Mouse (Mus musculus) limb, embryonic 14.5 days (tissue): Measurements from ENCODE around the gene Slc35e3. TPM values are rescaled to one million over a fixed set of nuclear protein-coding genes. Genes with fewer than 3 reads are reported as not detected.

Experiments
- ATAC-seq: fragments of 200-750 bp; cut with Nextera tagmentation; 2 replicates; pipeline ENCODE4 v1.8.0; 2017; ENCODE audit warnings: low read depth, moderate number of reproducible peaks, moderate TSS enrichment; ENCODE audit not compliant: low FRiP score
- DNase-seq: peaks from one replicate; pipeline ENCODE4 v3.0.0-alpha.2; 2015; ENCODE audit warnings: low spot score
- H3K27ac ChIP-seq: fragments of 300-500 bp; sonication (generic); replicated peaks from 2 replicates; pipeline ENCODE4 v1.5.1; 2014; ENCODE audit warnings: low read depth, mild to moderate bottlenecking, low read length, moderate library complexity, mixed read lengths
- H3K27me3 ChIP-seq: fragments of 300-500 bp; sonication (generic); 2 replicates; pipeline ENCODE4 v1.6.1; 2014; ENCODE audit warnings: low read length, mixed read lengths; ENCODE audit not compliant: control insufficient read depth, insufficient read depth
- H3K36me3 ChIP-seq: fragments of 300-500 bp; sonication (generic); 2 replicates; pipeline ENCODE4 v1.6.1; 2014; ENCODE audit warnings: mild to moderate bottlenecking, low read length, moderate library complexity, mixed read lengths; ENCODE audit not compliant: control insufficient read depth, insufficient read depth
- H3K4me1 ChIP-seq: fragments of 300-500 bp; sonication (generic); 2 replicates; pipeline ENCODE4 v1.6.1; 2014; ENCODE audit warnings: antibody characterized with exemption, low read length, mixed read lengths; ENCODE audit not compliant: control insufficient read depth, insufficient read depth
- H3K4me2 ChIP-seq: fragments of 300-500 bp; sonication (generic); replicated peaks from 2 replicates; pipeline ENCODE4 v1.6.1; 2014; ENCODE audit warnings: low read depth, mild to moderate bottlenecking, low read length, moderate library complexity; ENCODE audit not compliant: severe bottlenecking
- H3K4me3 ChIP-seq: fragments of 300-500 bp; sonication (generic); replicated peaks from 2 replicates; pipeline ENCODE4 v1.5.1; 2014; ENCODE audit warnings: low read length
- H3K9ac ChIP-seq: fragments of 300-500 bp; sonication (generic); 2 replicates; pipeline ENCODE4 v1.6.1; 2014; ENCODE audit warnings: mild to moderate bottlenecking, low read depth, low read length, moderate library complexity; ENCODE audit not compliant: severe bottlenecking
- H3K9me3 ChIP-seq: fragments of 300-500 bp; sonication (generic); 2 replicates; pipeline ENCODE4 v1.6.1; 2016; ENCODE audit warnings: low read length; ENCODE audit not compliant: control insufficient read depth
- POLR2A ChIP-seq: fragments of 200-500 bp; IDR thresholded peaks from 2 replicates; pipeline ENCODE4 v1.8.0; 2012; ENCODE audit warnings: inconsistent platforms, mild to moderate bottlenecking, moderate library complexity, borderline replicate concordance; ENCODE audit not compliant: insufficient read depth, insufficient read length; ENCODE audit errors: extremely low read depth
- WGBS: fragments of 180-500 bp; shearing (Covaris S2); extraction: QIAGEN DNeasy Blood & Tissue Kit; methylation state at CpG from one replicate; pipeline ENCODE4 v1.1.7; 2014; 5-methylcytosine and 5-hydroxymethylcytosine counted together
- polyA plus RNA-seq, 2 experiments: library from polyadenylated mRNA; depleted of rRNA in 1 of 2; stranded (reverse) in 1 of 2; unstranded in 1 of 2; fragments of >200 nt; fragmentation: Nextera tagmentation in 1 of 2; extraction: Ambion mirVana in 1 of 2; gene quantifications; 2 replicates each; pipeline versions ENCODE4 v1.2.1 to v1.2.3; 2012 to 2014

Slc35e3 gene
- polyA plus RNA-seq, 2 experiments: 21.7 to 36.2 TPM

DNA sequence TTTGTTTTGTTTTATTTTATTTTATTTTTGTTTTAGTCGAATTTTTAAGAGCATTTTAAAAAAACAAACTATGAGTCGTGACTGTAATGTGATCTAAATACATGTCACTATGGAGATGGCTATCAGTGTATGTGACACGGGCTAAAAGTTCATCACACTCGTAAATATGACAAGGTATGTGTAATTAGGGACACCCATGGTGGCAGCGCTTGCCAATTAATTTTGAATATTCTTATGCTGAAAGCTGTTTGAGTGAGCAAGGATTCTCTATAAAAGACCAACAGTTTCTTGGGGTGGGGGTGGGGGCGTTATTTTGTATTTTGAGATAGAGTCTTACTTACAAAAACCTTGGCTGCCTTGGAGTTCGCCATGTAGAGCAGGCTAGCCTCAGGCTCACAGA lies 20.5 kb downstream of the Slc35e3 start:
- no peaks in the 10 kb centered on the region for H3K9me3 ChIP-seq
- no peaks in the 10 kb centered on the region for H3K27me3 ChIP-seq
- H3K4me3 ChIP-seq: no peak overlapping the region
- H3K9ac ChIP-seq: no peak overlapping the region
- 73% methylated on average over 7 of the region's 7 CpGs for WGBS
- H3K4me1 ChIP-seq: no peaks in the 10 kb centered on the region
- no peaks in the 10 kb centered on the region for H3K36me3 ChIP-seq
- H3K27ac ChIP-seq: no peak overlapping the region; the same call in 1 of the 2 replicates
- H3K4me2 ChIP-seq: no peak overlapping the region
- ATAC-seq: no peak
- DNase-seq: no peak
- no peak for TF ChIP-seq POLR2A

GRCm38 (mm10) chr10:117724804-117725361 lies 21.3 kb downstream of the Slc35e3 start:
- H3K4me3 ChIP-seq: no peak overlapping the region
- H3K27me3 ChIP-seq: no peaks in the 10 kb centered on the region
- H3K9me3 ChIP-seq: no peaks in the 10 kb centered on the region
- no peak for DNase-seq
- WGBS: 92% methylated on average over 3 of the region's 3 CpGs
- H3K4me1 ChIP-seq: no peaks in the 10 kb centered on the region
- no peak for TF ChIP-seq POLR2A
- no peak overlapping the region for H3K9ac ChIP-seq
- H3K36me3 ChIP-seq: no peaks in the 10 kb centered on the region
- ATAC-seq: no peak
- H3K4me2 ChIP-seq: no peak overlapping the region
- H3K27ac ChIP-seq: no peak overlapping the region

DNA sequence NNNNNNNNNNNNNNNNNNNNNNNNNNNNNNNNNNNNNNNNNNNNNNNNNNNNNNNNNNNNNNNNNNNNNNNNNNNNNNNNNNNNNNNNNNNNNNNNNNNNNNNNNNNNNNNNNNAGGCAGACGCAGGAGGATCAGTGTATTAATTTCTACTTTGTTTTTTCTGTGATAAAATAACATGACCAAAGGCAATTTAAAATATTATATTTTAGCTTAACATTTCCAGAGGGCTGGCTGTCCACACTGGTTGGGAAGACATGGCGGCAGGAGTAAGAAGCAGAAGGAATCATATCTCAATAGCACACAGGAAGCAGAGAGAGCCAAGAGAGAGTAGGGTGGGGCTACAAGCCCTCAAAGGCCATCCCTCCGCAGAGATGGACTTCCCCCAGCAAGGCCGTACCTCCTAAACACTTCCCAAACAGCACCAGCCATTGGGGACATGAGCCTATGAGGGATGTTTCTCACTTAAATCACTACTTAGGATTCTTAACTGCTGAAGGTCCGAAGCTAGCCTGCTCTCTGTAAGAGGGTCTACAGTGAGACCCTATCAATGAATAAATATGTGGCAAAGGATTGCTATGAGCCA lies 21.9 kb downstream of the Slc35e3 start:
- no peaks in the 10 kb centered on the region for H3K27me3 ChIP-seq
- H3K36me3 ChIP-seq: no peaks in the 10 kb centered on the region
- WGBS: 75% methylated on average over 5 of the region's 5 CpGs
- no peak for TF ChIP-seq POLR2A
- no peaks in the 10 kb centered on the region for H3K9me3 ChIP-seq
- H3K4me1 ChIP-seq: no peaks in the 10 kb centered on the region
- H3K27ac ChIP-seq: no peak overlapping the region
- H3K4me3 ChIP-seq: no peak overlapping the region
- ATAC-seq (no peak), DNase-seq (no peak)
- H3K4me2 ChIP-seq: no peak overlapping the region
- H3K9ac ChIP-seq: no peak overlapping the region

GRCm38 (mm10) chr10:117718161-117719119 lies 27.7 kb downstream of the Slc35e3 start:
- H3K4me2 ChIP-seq: no peak overlapping the region

DNA sequence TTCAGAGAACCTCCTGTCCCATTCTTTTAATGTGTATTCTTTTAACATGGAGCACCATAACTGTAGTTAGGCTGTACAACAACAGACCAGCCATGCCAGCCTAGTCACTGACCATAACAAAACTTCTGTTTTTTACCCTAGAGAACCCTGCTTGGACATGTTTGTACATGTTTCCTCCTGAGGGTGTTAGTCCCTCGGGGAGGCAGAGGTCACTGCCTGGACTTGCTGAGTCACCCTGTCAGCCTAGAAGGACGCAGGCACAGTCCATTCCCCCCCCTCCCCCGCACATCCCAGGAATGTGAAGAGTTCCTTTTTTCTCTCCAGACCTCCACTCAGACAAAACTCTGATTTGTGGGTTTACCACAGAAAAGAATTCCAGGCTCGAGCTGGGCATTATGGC lies 28.6 kb downstream of the Slc35e3 start:
- Histone ChIP-seq H3K4me2 (no peak overlapping the region), H3K4me1 (peaks cover 13% of the 10 kb centered on the region), H3K4me3 (no peak overlapping the region), H3K9ac (no peak overlapping the region), H3K36me3 (no peaks in the 10 kb centered on the region), H3K27ac (no peak overlapping the region), H3K27me3 (no peaks in the 10 kb centered on the region), H3K9me3 (no peaks in the 10 kb centered on the region)
- ATAC-seq (no peak), DNase-seq (no peak)
- no peak for TF ChIP-seq POLR2A
- WGBS: 13% methylated on average over 4 of the region's 4 CpGs

More at GRCm38 (mm10) chr10:117718161-117719119, 27.7 kb downstream of the Slc35e3 start:
- ATAC-seq (no peak), DNase-seq (no peak)
- Histone ChIP-seq H3K27me3 (no peaks in the 10 kb centered on the region), H3K36me3 (no peaks in the 10 kb centered on the region), H3K27ac (0 out of 2 replicates have a peak overlapping the region, but pooled peaks have one; percentile 1), H3K9ac (no peak overlapping the region), H3K4me1 (peaks cover 13% of the 10 kb centered on the region), H3K9me3 (no peaks in the 10 kb centered on the region), H3K4me3 (no peak overlapping the region)
- no peak for TF ChIP-seq POLR2A
- 50% methylated on average over 19 of the region's 19 CpGs for WGBS
